Mouse (Mus musculus): ENCODE measurements around the gene Olfr446. TPM values are rescaled to one million over a fixed set of nuclear protein-coding genes. Genes with fewer than 3 reads are reported as not detected.

Gene Olfr446
- total RNA-seq (2021) = not detected

DNA sequence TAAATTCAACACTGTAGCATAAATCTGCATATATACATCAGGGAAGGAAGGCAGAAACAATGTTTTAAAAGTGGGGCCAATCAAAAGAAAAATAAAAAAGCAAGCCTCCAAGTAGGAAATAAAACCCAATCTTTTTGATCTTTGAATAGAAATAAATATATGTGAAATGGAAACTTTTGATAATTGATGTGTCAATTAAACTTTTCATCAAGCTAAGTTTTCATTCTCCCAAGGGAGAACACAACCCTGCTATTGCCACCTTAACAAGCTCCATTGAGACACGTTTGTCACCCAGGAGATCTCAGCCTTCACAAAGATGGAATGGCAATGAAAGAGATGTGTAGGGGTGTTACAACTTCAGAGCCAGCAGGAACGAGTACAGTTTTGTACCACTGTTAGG is at the start of gene Olfr446:
TSS of gene Olfr446 (plus strand) at position 301 of the 400 bp plus-strand sequence.
- DNase-seq = no peak
- intact Hi-C loops (cut with DNase I) = no loop called here

- no peak for DNase-seq
Measured at GRCm38 (mm10) chr6:42876323-42876722, 44.9 kb upstream of the Olfr446 start.

GRCm38 (mm10) chr6:42890141-42890540 is 31.0 kb upstream of the Olfr446 start, which contains the start of gene Olfr448:
Gene Olfr448, plus strand, starts transcription at chr6:42890441.
- no peak for DNase-seq
- intact Hi-C loops (cut with DNase I) = no loop called here

More at GRCm38 (mm10) chr6:42876323-42876722, 44.9 kb upstream of the Olfr446 start:
- intact Hi-C loops (cut with DNase I) = no loop called here

DNA sequence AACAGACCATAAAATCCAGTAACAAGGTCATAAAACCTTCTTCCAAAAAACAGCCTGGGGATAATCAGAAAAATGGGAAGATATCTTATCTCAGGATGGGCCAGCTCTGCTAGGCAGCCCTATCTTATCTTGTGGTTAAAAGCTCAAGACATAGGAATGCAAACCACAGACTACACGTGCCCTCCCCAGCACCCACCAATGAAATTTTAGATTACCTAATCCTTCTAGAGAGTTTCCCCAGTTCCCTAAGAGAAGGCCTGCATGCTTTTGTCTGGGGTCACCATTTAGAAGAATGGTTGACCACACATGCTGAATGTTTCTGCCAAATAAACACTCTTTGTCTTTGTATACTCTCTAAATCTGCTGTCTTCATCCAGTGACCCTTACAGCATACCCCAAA is 20.8 kb upstream of the Olfr446 start:
- intact Hi-C loops (cut with DNase I) = no loop called here
- no peak for DNase-seq

GRCm38 (mm10) chr6:42908578-42908977 is 12.6 kb upstream of the Olfr446 start, which contains the start of gene Olfr447:
Gene Olfr447, plus strand, starts transcription at chr6:42908878.
- intact Hi-C loops (cut with DNase I) = no loop called here
- no peak for DNase-seq

DNA sequence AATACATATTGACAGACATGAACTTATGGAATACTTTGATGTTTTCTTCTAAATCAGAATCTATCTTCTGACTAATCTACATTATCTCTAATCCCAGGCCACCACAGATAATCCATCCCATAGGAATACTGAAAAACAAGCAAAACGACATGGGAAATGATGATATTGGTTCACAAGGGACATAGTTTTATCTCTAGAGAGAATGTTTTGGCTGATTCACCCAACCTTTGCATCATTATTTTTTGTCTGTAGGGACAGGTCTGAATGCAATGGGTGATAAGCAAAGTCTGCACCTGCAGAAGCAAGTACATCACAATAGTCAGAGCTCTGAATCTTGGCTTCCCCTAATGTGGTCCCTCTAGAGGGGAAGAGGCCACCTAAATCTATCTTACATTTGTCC is 27.6 kb downstream of the Olfr446 start, which contains the start of gene Olfr444:
TSS of gene Olfr444 (plus strand) at position 301 of the 400 bp plus-strand sequence.
- intact Hi-C loops (cut with DNase I) = no loop called here
- no peak for DNase-seq

DNA sequence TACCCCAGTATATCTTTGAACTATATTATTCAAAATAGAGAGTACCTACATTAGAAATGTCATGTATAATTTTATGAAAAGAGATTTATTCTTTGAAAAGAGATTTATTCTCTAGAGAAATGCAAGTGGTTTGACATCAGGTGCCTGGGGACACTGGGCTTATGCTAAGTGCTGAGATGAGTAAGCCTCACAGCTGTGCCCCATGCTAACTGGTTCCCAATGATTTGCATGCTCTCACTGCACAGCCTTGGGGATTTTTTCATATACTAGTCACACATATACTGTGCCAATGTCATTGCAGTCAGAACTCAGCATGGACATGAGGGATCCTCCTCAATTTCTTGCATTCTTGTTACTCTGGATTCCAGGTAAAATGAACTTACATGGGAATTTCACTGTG is 59.2 kb downstream of the Olfr446 start:
- intact Hi-C loops (cut with DNase I) = no loop called here
- no peak for DNase-seq

Other genes with a start within 250 kb of the Olfr446 start
- 100 to 1,000 TPM; 270 to 290 TPM for gene Tcaf1, start 211.3 kb upstream of the Olfr446 start, total RNA-seq (2021)
- gene Olfr453, start 182.0 kb upstream of the Olfr446 start, total RNA-seq (2021) = not detected
- not detected for gene Olfr38, start 165.0 kb upstream of the Olfr446 start, total RNA-seq (2021)
- not detected for gene Olfr452, start 136.3 kb upstream of the Olfr446 start, total RNA-seq (2021)
- gene Olfr450, start 109.4 kb upstream of the Olfr446 start, total RNA-seq (2021) = not detected
- gene Olfr449, start 87.0 kb upstream of the Olfr446 start, total RNA-seq (2021) = not detected
- not detected for gene Olfr448, start 30.9 kb upstream of the Olfr446 start, total RNA-seq (2021)
- not detected for gene Olfr447, start 12.5 kb upstream of the Olfr446 start, total RNA-seq (2021)
- not detected for gene Olfr444, start 27.7 kb downstream of the Olfr446 start, total RNA-seq (2021)
- not detected for gene Olfr441, start 185.0 kb downstream of the Olfr446 start, total RNA-seq (2021)
- under 1 TPM in 1 of 2 experiments, not detected in 1; 0.14 TPM for gene Olfr237-ps1, start 225.2 kb downstream of the Olfr446 start, total RNA-seq (2021)
- not detected for gene Olfr437, start 241.9 kb downstream of the Olfr446 start, total RNA-seq (2021)

Measured in left cerebral cortex, postnatal 4 days (tissue).